Mouse (Mus musculus): ENCODE results near the gene Efcab9. TPM values are rescaled to one million over a fixed set of nuclear protein-coding genes. Genes with fewer than 3 reads are reported as not detected.

Gene Efcab9
- polyA plus RNA-seq, 1 experiment from 2014 or later = not detected

- ATAC-seq (ENCODE audit: insufficient number of reproducible peaks, low FRiP score, low TSS enrichment, low read depth) = no peak
- no peak overlapping the region for H3K27ac ChIP-seq (replicated peaks; ENCODE audit: low read depth, low read length)
- H3K9ac ChIP-seq (ENCODE audit: low read length) = no peak overlapping the region
- 0 out of 2 replicates have a peak, but pooled peaks cover 2% of the 10 kb centered on the region for H3K36me3 ChIP-seq (ENCODE audit: control insufficient read depth, insufficient read depth, low read length)
- no peaks in the 10 kb centered on the region for H3K4me1 ChIP-seq (ENCODE audit: control insufficient read depth, insufficient read depth, low read length)
- DNase-seq (ENCODE audit: low spot score) = no peak
- H3K27me3 ChIP-seq (ENCODE audit: control insufficient read depth, insufficient read depth, low read length) = no peaks in the 10 kb centered on the region
- no peak overlapping the region for H3K4me3 ChIP-seq (ENCODE audit: low read depth, low read length)
- no peaks in the 10 kb centered on the region for H3K9me3 ChIP-seq (ENCODE audit: control insufficient read depth, low read length)
- H3K4me2 ChIP-seq (ENCODE audit: low read depth, severe bottlenecking) = no peak overlapping the region
Observed at GRCm38 (mm10) chr11:32488344-32488743, 43.5 kb downstream of the Efcab9 start.

GRCm38 (mm10) chr11:32487501-32487900 is 44.4 kb downstream of the Efcab9 start:
- DNase-seq (ENCODE audit: low spot score) (no peak), ATAC-seq (ENCODE audit: insufficient number of reproducible peaks, low FRiP score, low TSS enrichment, low read depth) (no peak)
- Histone ChIP-seq H3K4me3 (ENCODE audit: low read depth, low read length) (no peak overlapping the region), H3K9me3 (ENCODE audit: control insufficient read depth, low read length) (no peaks in the 10 kb centered on the region), H3K9ac (ENCODE audit: low read length) (no peak overlapping the region), H3K36me3 (ENCODE audit: control insufficient read depth, insufficient read depth, low read length) (0 out of 2 replicates have a peak, but pooled peaks cover 2% of the 10 kb centered on the region), H3K4me2 (ENCODE audit: low read depth, severe bottlenecking) (no peak overlapping the region), H3K27me3 (ENCODE audit: control insufficient read depth, insufficient read depth, low read length) (no peaks in the 10 kb centered on the region), H3K4me1 (ENCODE audit: control insufficient read depth, insufficient read depth, low read length) (no peaks in the 10 kb centered on the region), H3K27ac (replicated peaks; ENCODE audit: low read depth, low read length) (no peak overlapping the region)
- WGBS = 85% methylated on average over 3 of the region's 3 CpGs

GRCm38 (mm10) chr11:32486621-32487020 is 45.3 kb downstream of the Efcab9 start:
- Histone ChIP-seq H3K27me3 (ENCODE audit: control insufficient read depth, insufficient read depth, low read length) (no peaks in the 10 kb centered on the region), H3K4me3 (ENCODE audit: low read depth, low read length) (no peak overlapping the region), H3K4me2 (ENCODE audit: low read depth, severe bottlenecking) (no peak overlapping the region), H3K27ac (replicated peaks; ENCODE audit: low read depth, low read length) (no peak overlapping the region), H3K9ac (ENCODE audit: low read length) (no peak overlapping the region), H3K36me3 (ENCODE audit: control insufficient read depth, insufficient read depth, low read length) (0 out of 2 replicates have a peak, but pooled peaks cover 2% of the 10 kb centered on the region), H3K4me1 (ENCODE audit: control insufficient read depth, insufficient read depth, low read length) (no peaks in the 10 kb centered on the region), H3K9me3 (ENCODE audit: control insufficient read depth, low read length) (no peaks in the 10 kb centered on the region)
- ATAC-seq (ENCODE audit: insufficient number of reproducible peaks, low FRiP score, low TSS enrichment, low read depth) (no peak), DNase-seq (ENCODE audit: low spot score) (no peak)
- 41% methylated on average over 3 of the region's 3 CpGs for WGBS

GRCm38 (mm10) chr11:32485290-32485689 is 46.6 kb downstream of the Efcab9 start:
- Histone ChIP-seq H3K4me3 (ENCODE audit: low read depth, low read length) (no peak overlapping the region), H3K9me3 (ENCODE audit: control insufficient read depth, low read length) (no peaks in the 10 kb centered on the region), H3K4me2 (ENCODE audit: low read depth, severe bottlenecking) (no peak overlapping the region), H3K27me3 (ENCODE audit: control insufficient read depth, insufficient read depth, low read length) (no peaks in the 10 kb centered on the region), H3K36me3 (ENCODE audit: control insufficient read depth, insufficient read depth, low read length) (0 out of 2 replicates have a peak, but pooled peaks cover 2% of the 10 kb centered on the region), H3K27ac (replicated peaks; ENCODE audit: low read depth, low read length) (no peak overlapping the region), H3K9ac (ENCODE audit: low read length) (no peak overlapping the region), H3K4me1 (ENCODE audit: control insufficient read depth, insufficient read depth, low read length) (no peaks in the 10 kb centered on the region)
- DNase-seq (ENCODE audit: low spot score) (no peak), ATAC-seq (ENCODE audit: insufficient number of reproducible peaks, low FRiP score, low TSS enrichment, low read depth) (no peak)
- WGBS = 65% methylated on average over 3 of the region's 3 CpGs

GRCm38 (mm10) chr11:32481525-32481924 is 50.4 kb downstream of the Efcab9 start:
- Histone ChIP-seq H3K4me1 (ENCODE audit: control insufficient read depth, insufficient read depth, low read length) (no peaks in the 10 kb centered on the region), H3K4me3 (ENCODE audit: low read depth, low read length) (no peak overlapping the region), H3K27me3 (ENCODE audit: control insufficient read depth, insufficient read depth, low read length) (no peaks in the 10 kb centered on the region), H3K27ac (replicated peaks; ENCODE audit: low read depth, low read length) (no peak overlapping the region), H3K9ac (ENCODE audit: low read length) (no peak overlapping the region), H3K4me2 (ENCODE audit: low read depth, severe bottlenecking) (no peak overlapping the region), H3K9me3 (ENCODE audit: control insufficient read depth, low read length) (no peaks in the 10 kb centered on the region), H3K36me3 (ENCODE audit: control insufficient read depth, insufficient read depth, low read length) (no peaks in the 10 kb centered on the region)
- no peak for ATAC-seq (ENCODE audit: insufficient number of reproducible peaks, low FRiP score, low TSS enrichment, low read depth)
- WGBS = 73% methylated on average over 2 of the region's 2 CpGs
- no peak for DNase-seq (ENCODE audit: low spot score)

- no peaks in the 10 kb centered on the region for H3K9me3 ChIP-seq (ENCODE audit: control insufficient read depth, low read length)
- H3K4me3 ChIP-seq (ENCODE audit: low read depth, low read length) = no peak overlapping the region
- no peaks in the 10 kb centered on the region for H3K4me1 ChIP-seq (ENCODE audit: control insufficient read depth, insufficient read depth, low read length)
- H3K27me3 ChIP-seq (ENCODE audit: control insufficient read depth, insufficient read depth, low read length) = no peaks in the 10 kb centered on the region
- H3K4me2 ChIP-seq (ENCODE audit: low read depth, severe bottlenecking) = no peak overlapping the region
- no peaks in the 10 kb centered on the region for H3K36me3 ChIP-seq (ENCODE audit: control insufficient read depth, insufficient read depth, low read length)
- H3K9ac ChIP-seq (ENCODE audit: low read length) = no peak overlapping the region
- 80% methylated on average over 5 of the region's 5 CpGs for WGBS
- H3K27ac ChIP-seq (replicated peaks; ENCODE audit: low read depth, low read length) = no peak overlapping the region
- ATAC-seq (ENCODE audit: insufficient number of reproducible peaks, low FRiP score, low TSS enrichment, low read depth) = no peak
- no peak for DNase-seq (ENCODE audit: low spot score)
Observed at GRCm38 (mm10) chr11:32475487-32476236, 56.2 kb downstream of the Efcab9 start.

GRCm38 (mm10) chr11:32474725-32475124 is 57.2 kb downstream of the Efcab9 start:
- H3K27ac ChIP-seq (replicated peaks; ENCODE audit: low read depth, low read length) = no peak overlapping the region
- no peaks in the 10 kb centered on the region for H3K4me1 ChIP-seq (ENCODE audit: control insufficient read depth, insufficient read depth, low read length)
- H3K4me2 ChIP-seq (ENCODE audit: low read depth, severe bottlenecking) = no peak overlapping the region
- H3K36me3 ChIP-seq (ENCODE audit: control insufficient read depth, insufficient read depth, low read length) = no peaks in the 10 kb centered on the region
- H3K4me3 ChIP-seq (ENCODE audit: low read depth, low read length) = no peak overlapping the region
- no peaks in the 10 kb centered on the region for H3K9me3 ChIP-seq (ENCODE audit: control insufficient read depth, low read length)
- WGBS = 85% methylated on average over 3 of the region's 3 CpGs
- H3K27me3 ChIP-seq (ENCODE audit: control insufficient read depth, insufficient read depth, low read length) = no peaks in the 10 kb centered on the region
- H3K9ac ChIP-seq (ENCODE audit: low read length) = no peak overlapping the region
- ATAC-seq (ENCODE audit: insufficient number of reproducible peaks, low FRiP score, low TSS enrichment, low read depth) (no peak), DNase-seq (ENCODE audit: low spot score) (no peak)
